Mouse (Mus musculus): ENCODE results near the gene Rpl6.
"Not testable (repeated sequence)": the region's sequence is repeated elsewhere in the genome, so short reads cannot be mapped to it uniquely, and the experiment has no call there.

Gene Rpl6

GRCm38 (mm10) chr5:121226406-121226805 lies 22.1 kb downstream of the Rpl6 start:
- no peak for DNase-seq

DNA sequence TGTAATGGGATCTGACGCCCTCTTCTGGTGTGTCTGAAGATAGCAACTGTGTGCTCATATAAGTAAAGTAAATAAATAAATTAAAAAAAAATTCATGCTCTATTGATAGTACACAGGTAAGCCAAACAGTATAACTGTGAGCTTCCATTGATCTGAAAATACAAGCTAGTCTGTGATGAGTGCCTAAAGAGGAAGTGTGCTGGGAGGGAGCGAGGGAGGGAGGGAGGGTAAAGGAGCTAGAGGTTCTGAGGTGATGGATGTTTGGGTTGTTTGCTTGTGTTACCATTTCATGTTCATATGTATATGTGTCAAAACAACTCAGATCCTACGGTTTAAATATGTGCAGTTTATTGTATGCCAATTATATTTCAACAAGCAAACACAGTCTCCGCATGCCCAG lies 22.6 kb downstream of the Rpl6 start:
- DNase-seq = no peak

DNA sequence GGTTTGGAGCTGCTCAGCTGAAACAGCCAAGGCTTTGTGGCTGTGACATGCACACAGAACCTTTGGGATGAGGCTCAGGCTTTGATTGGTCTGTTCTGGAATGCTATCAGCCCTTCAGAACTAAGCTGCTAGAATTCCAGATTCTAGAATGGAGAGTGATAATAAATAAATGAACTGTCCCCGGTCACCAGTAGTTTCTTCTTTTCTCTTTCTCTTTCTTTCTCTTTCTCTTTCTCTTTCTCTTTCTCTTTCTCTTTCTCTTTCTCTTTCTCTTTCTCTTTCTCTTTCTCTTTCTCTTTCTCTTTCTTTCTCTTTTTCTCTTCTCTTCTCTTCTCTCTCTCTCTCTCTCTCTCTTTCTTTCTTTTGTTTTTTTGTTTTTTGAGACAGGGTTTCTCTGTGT lies 23.0 kb downstream of the Rpl6 start:
- not testable (repeated sequence) for DNase-seq

DNA sequence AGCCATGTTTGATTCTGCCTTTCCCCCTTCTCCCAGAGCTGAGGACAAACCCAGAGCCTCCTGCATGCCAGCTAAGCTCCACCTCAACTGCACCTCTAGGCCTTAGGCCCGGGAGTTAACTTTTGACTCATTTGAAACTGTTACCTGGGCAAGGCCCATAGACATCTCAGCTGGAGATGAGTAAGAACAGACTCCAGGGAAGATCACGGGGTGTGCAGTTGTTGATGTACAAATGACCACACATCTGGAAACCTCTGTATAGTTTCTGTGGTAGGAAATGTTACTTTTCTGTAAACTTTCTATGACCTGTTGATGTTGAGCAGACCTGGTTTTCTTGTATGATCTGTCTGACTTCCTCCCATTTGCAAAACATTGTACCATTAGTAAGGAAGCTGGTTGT lies 24.9 kb downstream of the Rpl6 start:
- DNase-seq = no peak

- DNase-seq = no peak
Measured at GRCm38 (mm10) chr5:121230811-121231210, 26.5 kb downstream of the Rpl6 start.

- DNase-seq = no peak
Measured at GRCm38 (mm10) chr5:121232789-121233188, 28.5 kb downstream of the Rpl6 start.

DNA sequence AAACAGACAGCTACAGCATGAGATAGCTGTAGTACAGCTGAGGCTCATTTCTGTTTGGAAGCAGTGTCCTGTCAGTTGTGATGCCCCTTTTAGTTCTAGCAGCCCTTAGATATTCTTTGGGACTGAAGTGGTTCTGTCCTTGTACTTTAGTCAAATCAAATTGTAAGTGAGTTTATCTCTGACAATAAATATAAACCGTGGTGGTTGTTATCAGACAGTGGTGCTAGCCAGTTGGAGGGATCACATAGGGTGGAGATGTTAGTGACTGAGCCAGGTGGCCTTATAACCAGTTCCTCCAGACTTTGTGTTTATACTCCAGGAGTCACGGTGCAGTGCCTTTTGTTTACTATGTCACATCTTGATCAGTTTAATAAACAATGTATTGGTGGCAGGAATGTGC lies 29.4 kb downstream of the Rpl6 start:
- no peak for DNase-seq

DNA sequence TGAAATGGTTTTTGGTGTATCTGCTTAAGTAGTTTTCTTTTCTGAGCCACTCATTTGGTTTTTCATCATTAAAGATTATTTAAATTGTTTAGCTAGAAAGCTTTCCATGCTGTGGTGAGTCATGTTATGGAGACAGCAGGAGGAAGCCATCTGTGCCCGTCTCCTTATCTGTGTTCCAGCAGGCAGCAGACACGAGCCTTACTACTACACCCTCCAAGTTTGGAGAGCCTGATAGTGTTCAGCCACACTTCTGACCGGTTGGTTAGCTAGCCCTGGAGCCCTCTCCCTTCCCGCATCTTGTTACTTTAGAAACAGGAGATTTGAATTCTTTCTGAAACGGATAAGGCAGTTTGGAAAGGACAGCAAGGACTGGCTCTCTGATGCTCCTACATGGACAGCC lies 31.9 kb downstream of the Rpl6 start:
- DNase-seq = no peak

DNA sequence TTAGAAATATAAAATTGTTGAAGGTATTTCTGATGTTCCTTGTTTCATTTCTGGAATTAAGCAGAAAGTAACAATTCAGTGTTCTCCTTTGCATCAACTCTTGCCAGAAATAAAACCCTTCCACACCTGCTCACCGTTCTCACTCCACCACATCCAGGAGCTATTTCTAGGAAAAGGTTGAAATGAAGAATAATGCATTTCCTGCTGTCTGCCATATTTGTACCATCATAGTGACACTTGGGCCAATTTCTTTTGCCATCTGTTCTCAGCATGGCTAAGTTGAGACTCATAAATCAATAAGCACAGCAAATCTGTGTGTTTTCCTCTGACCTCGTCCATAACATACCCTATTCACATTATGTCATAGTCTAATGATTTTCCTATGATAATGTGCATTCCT lies 33.9 kb downstream of the Rpl6 start:
- DNase-seq = no peak

DNA sequence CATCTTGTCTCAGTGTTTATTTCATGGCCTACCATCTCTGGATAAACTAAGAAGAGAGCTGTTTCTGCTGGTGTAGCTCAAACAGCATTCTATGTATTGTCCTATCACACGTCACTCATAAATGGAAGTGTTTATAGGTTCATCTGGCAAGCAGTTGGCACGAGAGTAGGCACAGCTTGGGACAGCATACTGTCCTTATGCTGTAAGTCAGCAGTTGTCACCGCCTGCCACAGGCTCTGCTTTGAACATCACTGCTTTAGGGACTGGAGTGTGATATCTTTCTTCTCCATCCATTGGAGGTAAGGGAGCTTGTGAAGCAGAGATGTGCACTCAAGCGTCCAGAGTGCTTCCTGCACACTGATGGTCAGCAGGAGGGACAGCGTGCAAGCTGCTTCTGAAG lies 35.6 kb downstream of the Rpl6 start:
- DNase-seq = no peak

GRCm38 (mm10) chr5:121241182-121241581 lies 36.9 kb downstream of the Rpl6 start:
- DNase-seq = no peak

GRCm38 (mm10) chr5:121242261-121242660 lies 38.0 kb downstream of the Rpl6 start:
- DNase-seq = no peak

GRCm38 (mm10) chr5:121242701-121243100 lies 38.4 kb downstream of the Rpl6 start:
- no peak for DNase-seq

DNA sequence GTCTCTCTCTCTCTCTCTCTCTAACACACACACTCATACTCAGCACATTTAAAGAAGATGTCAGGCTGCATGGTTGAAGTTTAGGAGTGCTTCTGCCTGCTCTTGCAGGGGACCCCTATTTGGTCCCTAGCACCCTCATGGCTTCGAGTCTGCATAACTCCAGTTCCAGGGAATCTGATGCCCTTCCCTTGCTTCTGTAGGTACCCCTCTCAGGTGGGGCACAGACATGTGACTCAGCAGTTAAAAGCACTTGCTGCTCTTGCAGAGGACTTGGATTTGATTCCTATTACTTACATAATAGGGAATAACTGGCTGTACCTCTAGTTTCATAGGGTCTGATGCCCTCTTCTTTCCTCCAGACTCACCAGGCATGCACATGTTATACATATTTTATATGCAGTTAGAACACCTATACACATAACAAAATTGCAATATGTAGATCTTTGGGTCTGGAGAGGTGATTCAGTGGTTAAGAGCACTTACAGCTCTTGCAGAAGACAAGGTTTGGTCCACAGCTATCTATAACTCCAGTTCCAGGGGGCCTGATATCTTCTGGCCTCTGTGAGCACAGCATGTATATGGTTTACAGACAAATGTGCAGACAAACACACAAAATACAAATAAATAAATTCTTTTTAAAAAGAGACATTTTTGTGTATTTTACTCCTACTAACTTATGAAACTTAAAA lies 39.5 kb downstream of the Rpl6 start:
- DNase-seq = no peak

- DNase-seq = no peak
Measured at GRCm38 (mm10) chr5:121244365-121244731, 40.1 kb downstream of the Rpl6 start.

DNA sequence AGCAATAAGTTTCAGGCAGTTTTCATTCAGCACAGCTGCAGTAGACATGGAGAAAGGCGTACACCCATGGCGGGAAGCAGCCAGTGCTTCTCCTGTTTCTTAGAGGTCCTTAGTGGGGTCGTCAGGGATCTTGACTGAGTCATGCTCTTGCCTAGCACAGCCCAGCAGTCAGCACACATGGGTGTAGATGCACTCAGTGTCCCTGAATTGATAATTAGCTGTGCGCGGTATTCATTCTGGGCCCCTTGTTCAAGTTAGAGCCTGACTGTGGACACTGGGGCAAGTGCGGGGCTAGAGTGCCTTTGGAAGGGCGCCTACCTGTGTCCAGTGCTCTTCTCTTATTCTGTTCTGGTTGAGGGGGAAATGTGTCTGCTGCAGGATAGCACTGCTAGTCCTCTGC lies 40.9 kb downstream of the Rpl6 start:
- DNase-seq = no peak

- DNase-seq = no peak
Measured at GRCm38 (mm10) chr5:121248766-121249394, 44.6 kb downstream of the Rpl6 start.

GRCm38 (mm10) chr5:121249693-121250092 lies 45.4 kb downstream of the Rpl6 start:
- no peak for DNase-seq

- DNase-seq = no peak
Measured at GRCm38 (mm10) chr5:121251813-121252212, 47.5 kb downstream of the Rpl6 start.

DNA sequence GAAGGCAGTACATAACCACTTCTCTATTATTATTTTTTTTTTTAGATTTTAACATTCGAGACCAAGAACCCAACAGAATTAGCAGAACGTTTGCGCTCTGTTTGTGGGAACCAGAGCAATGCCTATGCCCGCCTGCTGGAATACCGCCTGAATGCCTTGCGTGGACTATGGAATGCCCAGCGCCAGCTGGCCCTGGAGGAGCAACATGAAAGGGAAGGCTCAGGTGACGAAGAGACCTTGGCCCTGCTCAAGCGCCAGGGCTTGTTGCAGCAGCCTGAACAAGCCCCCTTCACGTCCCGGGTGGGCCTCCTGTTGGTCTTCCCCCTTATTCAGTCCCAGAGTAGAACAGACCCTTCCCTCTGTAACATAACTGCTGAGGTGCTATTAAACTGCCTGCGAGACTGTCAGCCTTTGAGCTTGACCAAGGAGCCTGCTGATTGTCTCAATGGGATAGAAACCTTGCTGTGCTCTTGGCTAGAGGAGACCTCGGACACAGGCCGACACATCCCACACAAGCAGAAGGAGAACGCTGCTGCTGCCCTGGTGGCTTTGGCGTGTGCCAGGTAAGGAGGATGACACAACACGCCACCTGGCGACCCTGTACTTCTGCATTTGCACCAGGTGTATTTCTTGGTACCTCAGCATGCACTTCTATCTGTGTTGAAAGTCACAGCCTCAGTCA lies 49.7 kb downstream of the Rpl6 start:
- DNase-seq = no peak

- DNase-seq = no peak
Measured at GRCm38 (mm10) chr5:121254977-121255376, 50.7 kb downstream of the Rpl6 start.

Data from right cerebral cortex, postnatal 14 days (tissue).